Comparison of ENCODE assay signal across 30 mouse cellular contexts in genomic region chr15:6298726-6299125, GRCm38 (mm10). TPM values are rescaled to one million over a fixed set of nuclear protein-coding genes. Genes with fewer than 3 reads are reported as not detected.
DNase-seq lines count a peak whose midpoint lies in the region; ATAC-seq and TF ChIP-seq lines count a peak whose summit lies in the region.
"Had no signal": no experiment of that assay in that cellular context is flagged by ENCODE, and none has a peak within 500 bp of the region (broad histone marks: within the 10 kb centered on the region; RNA-seq: fewer than 3 reads in every experiment).

No protein-coding gene starts in this region.

- no peaks in the 10 kb centered on the region for H3K4me1 ChIP-seq in forebrain, embryonic 14.5 days (ENCODE audit: control insufficient read depth, insufficient read depth, low read length)
- H3K4me1 ChIP-seq: embryonic facial prominence, embryonic 13.5 days; embryonic facial prominence, embryonic 15.5 days; forebrain, embryonic 10.5 days; forebrain, embryonic 12.5 days; forebrain, embryonic 15.5 days had no signal

- 88% methylated on average over 3 of the region's 3 CpGs for WGBS in forebrain, embryonic 14.5 days

- H3K36me3 ChIP-seq in forebrain, embryonic 14.5 days (ENCODE audit: control insufficient read depth, insufficient read depth, low read length): no peaks in the 10 kb centered on the region
- H3K36me3 ChIP-seq: embryonic facial prominence, embryonic 13.5 days; embryonic facial prominence, embryonic 15.5 days; forebrain, embryonic 10.5 days; forebrain, embryonic 12.5 days; forebrain, embryonic 15.5 days; G1E had no signal

- ATAC-seq in frontal cortex, adult (ENCODE audit: low TSS enrichment): peak; percentile 34; the same call in 1 of the 2 replicates
- no peak for ATAC-seq in forebrain, embryonic 14.5 days
- ATAC-seq: activated CD4-positive, CD25-positive, alpha-beta regulatory T cell, adult 4 months; CD4-positive, CD25-positive, alpha-beta regulatory T cell, adult 4 months; forebrain, embryonic 15.5 days; Patski had no signal

- intact Hi-C loops in gastrocnemius, adult 2 months (cut with DNase I): no loop called here

- no peak for TF ChIP-seq CTCF in gastrocnemius, adult 2 months (IDR thresholded peaks at IDR 0.05)

- no peak overlapping the region for H3K9ac ChIP-seq in forebrain, embryonic 14.5 days (ENCODE audit: low read length)
- H3K9ac ChIP-seq: embryonic facial prominence, embryonic 13.5 days; embryonic facial prominence, embryonic 15.5 days; forebrain, embryonic 12.5 days; forebrain, embryonic 15.5 days had no signal

- DNase-seq in frontal cortex, postnatal 10 days (ENCODE audit: low spot score in 2 of 2): no peak
- peak; percentile 27 for DNase-seq in gastrocnemius, adult 2 months
- no peak for DNase-seq in gastrocnemius, postnatal 10 days
- peak; percentile 32 for DNase-seq in gastrocnemius, postnatal 25 days
- no peak for DNase-seq in gastrocnemius, adult 8-10 months (ENCODE audit: low spot score in 2 of 2)
- DNase-seq in brain, adult 2 months (ENCODE audit: low read depth, low spot score): peak; percentile 10
- DNase-seq in forebrain, embryonic 14.5 days (ENCODE audit: low spot score): no peak
- DNase-seq: adrenal gland, adult 8-10 months; adrenal gland, postnatal 14 days; adrenal gland, postnatal 36 days; B cell, adult 2 months; cerebellum, adult 11 months; cerebellum, adult 18-20 months; cerebellum, adult 8-10 months; cerebellum, adult 9-11 months; cerebellum, postnatal 14 days; cerebellum, postnatal 36 days; embryo, embryonic 11 days had no signal

- H3K27ac ChIP-seq in gastrocnemius, adult 2 months: no peak overlapping the region
- no peak overlapping the region for H3K27ac ChIP-seq in forebrain, embryonic 14.5 days (ENCODE audit: low read depth, low read length)
- H3K27ac ChIP-seq: embryonic facial prominence, embryonic 13.5 days; embryonic facial prominence, embryonic 15.5 days; forebrain, embryonic 10.5 days; forebrain, embryonic 12.5 days; forebrain, embryonic 15.5 days had no signal

- H3K4me3 ChIP-seq in gastrocnemius, adult 2 months: no peak overlapping the region
- H3K4me3 ChIP-seq in forebrain, embryonic 14.5 days (ENCODE audit: low read depth, low read length): no peak overlapping the region
- H3K4me3 ChIP-seq: embryonic facial prominence, embryonic 13.5 days; embryonic facial prominence, embryonic 15.5 days; erythroblast, embryonic 14.5 days; forebrain, embryonic 10.5 days; forebrain, embryonic 12.5 days; forebrain, embryonic 15.5 days had no signal

- no peaks in the 10 kb centered on the region for H3K9me3 ChIP-seq in forebrain, embryonic 14.5 days (replicated peaks; ENCODE audit: control insufficient read depth, low read length)
- H3K9me3 ChIP-seq: embryonic facial prominence, embryonic 13.5 days; embryonic facial prominence, embryonic 15.5 days; forebrain, embryonic 10.5 days; forebrain, embryonic 12.5 days; forebrain, embryonic 15.5 days; G1E had no signal

- H3K4me2 ChIP-seq in forebrain, embryonic 14.5 days (ENCODE audit: low read length): no peak overlapping the region
- H3K4me2 ChIP-seq: embryonic facial prominence, embryonic 13.5 days; embryonic facial prominence, embryonic 15.5 days; forebrain, embryonic 12.5 days; forebrain, embryonic 15.5 days had no signal

- no peaks in the 10 kb centered on the region for H3K27me3 ChIP-seq in forebrain, embryonic 14.5 days (replicated peaks; ENCODE audit: control insufficient read depth, insufficient read depth, low read length)
- H3K27me3 ChIP-seq: CH12.LX; embryonic facial prominence, embryonic 13.5 days; embryonic facial prominence, embryonic 15.5 days; forebrain, embryonic 12.5 days; forebrain, embryonic 15.5 days; Patski had no signal

RNA-seq across cellular contexts. Expression of gene Dab2, which starts 0.9 kb away (rescaled TPM):
- total RNA-seq in gastrocnemius, adult 2 months (2021): 10 to 100 TPM; 10.5 to 11.0 TPM
- 10 to 100 TPM; 42.1 to 53.8 TPM for total RNA-seq in gastrocnemius, postnatal 10 days (2021)
- 10 to 100 TPM; 11.5 to 16.7 TPM for total RNA-seq in gastrocnemius, postnatal 25 days (2021)
- total RNA-seq in gastrocnemius, adult 8-10 months (2022): 10 to 100 TPM in 1 of 4 experiments, 1 to 10 TPM in 3; 4.4 to 15.6 (median 8.0) TPM
- 16.1 and 20.1 TPM in 2 replicates for polyA plus RNA-seq in forebrain, embryonic 14.5 days (2014; fragmentation: Nextera tagmentation; extraction: Ambion mirVana)
- polyA plus RNA-seq: CD4-positive, CD25-positive, alpha-beta regulatory T cell, adult 4 months; erythroblast, embryonic 14.5 days; G1E had no signal

Comparison
In these comparisons a context has a peak if more than half of its experiments do, and no peak if none do; other contexts are left out.
1. DNase-seq: peak in gastrocnemius, adult 2 months (single experiment), gastrocnemius, postnatal 25 days (single experiment) and brain, adult 2 months (single experiment); none in frontal cortex, postnatal 10 days (0 of 2), gastrocnemius, postnatal 10 days (single experiment), gastrocnemius, adult 8-10 months (0 of 2) and forebrain, embryonic 14.5 days (single experiment).